Mouse (Mus musculus) C3H10T1/2 (cell line): ENCODE results near the gene Sgcb. TPM values are rescaled to one million over a fixed set of nuclear protein-coding genes. Genes with fewer than 3 reads are reported as not detected.

Experiments
- polyA plus RNA-seq, 2 experiments: library from polyadenylated mRNA; unstranded; fragments of >200 nt; fragmentation: generic; extraction: Trizol; gene quantifications; one replicate each; pipeline ENCODE4 v1.2.1; 2012; ENCODE audit warnings: missing spikeins in 2 of 2

The Sgcb gene
- polyA plus RNA-seq, result 10 to 100 TPM in 1 of 2 experiments, 1 to 10 TPM in 1; 1.9 to 15.5 TPM

DNA sequence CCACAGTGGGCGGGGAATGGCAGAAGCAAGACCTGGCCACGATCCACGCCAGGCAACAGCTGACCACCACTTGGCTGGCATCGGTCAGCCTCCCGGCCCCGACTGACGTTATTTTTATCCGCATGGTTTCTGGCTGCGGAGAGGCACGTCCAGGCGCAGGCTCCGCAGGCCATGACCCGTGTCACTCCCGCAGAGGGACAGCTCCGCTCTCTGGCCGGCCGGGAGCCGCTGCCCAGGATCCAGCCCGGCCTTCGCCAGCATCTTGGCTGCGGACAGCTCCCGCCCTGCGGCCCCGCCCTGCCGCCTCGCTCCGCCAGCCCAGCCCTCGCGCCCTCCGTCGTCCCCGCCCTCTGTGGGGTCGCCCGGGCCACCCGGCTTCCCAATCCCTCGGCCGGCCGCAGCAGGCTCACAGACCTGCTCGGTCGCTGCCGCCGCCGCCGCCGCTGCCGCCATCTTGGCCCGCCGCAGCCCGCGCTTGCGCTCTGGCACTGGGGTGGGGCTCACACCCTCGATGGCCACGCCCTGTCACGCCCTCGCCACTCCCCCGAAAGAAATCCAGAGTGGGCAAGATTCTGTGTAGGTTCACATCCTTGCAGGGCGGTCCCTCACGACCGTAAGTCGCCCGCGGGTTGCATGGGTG, at the start of gene Sgcb:
Sgcb (minus strand) TSS at position 530 of the 640 bp plus-strand sequence.

DNA sequence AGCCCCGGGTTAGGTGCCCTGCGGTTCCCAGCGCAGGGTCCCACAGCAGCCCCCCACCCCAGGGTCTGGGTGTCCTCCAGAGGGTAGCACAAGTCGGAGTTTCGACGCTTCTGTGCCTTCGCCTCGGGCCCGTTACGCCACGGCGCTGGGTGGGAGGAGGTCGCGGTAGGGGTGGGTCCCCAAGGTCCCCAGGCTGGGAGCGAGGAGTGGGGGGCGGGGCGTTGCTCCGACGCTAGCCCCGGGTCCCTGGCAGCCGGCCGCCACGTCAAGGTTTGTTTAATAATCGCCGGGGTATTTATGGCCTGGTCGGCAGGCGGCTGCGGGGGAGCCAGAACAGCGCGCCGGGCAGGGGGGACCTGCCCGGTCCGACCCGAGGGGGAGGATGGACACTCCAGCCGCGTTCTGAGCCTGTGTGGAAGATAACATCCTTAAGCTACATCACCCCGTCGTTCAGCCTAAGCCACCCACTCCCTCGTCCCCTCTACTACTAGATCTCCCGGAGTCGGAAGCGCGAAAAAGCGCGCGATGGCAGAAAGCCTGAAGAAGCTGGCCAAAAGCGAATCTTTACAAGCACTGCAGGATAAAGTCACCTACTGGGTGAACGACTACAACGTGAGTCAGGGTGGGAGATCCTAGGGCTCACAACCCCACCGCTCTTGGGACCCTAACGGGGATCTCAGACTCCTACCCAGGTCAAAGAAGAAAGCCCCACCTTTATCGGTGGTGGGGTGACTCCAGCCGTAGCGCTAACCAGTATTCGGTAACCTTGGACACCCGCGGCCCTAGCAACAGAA, 3.7 kb upstream of the Sgcb start, which contains the start of gene Spata18:
Spata18 (plus strand) TSS at position 319 of the 794 bp plus-strand sequence.

DNA sequence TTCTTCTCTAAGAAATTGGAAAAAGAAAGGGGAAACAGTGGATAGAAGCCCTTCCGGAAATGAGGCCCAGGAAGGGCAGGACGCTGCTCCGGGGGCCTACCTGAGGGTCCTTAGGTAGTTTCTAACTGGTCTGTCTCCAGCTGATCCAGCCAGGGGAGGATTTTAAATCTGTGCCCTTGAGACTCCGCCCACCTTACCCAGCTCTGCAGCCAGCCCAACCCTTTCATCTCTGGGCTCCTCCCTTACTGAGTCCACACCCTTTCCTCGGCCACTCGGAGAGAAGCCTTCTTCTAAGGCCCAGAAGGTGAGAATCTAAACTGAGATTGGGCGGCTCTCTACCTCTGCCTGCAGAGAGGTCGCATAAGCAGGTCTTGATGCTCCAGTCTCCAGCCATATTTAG, 15.3 kb downstream of the Sgcb start, which contains the start of gene Lrrc66:
Lrrc66 (minus strand) TSS at position 236 of the 400 bp plus-strand sequence.

Other genes starting within 250 kb of the Sgcb start
- gene Cwh43, start 241.7 kb downstream of the Sgcb start, polyA plus RNA-seq, result not detected
- 1 to 10 TPM in 1 of 2 experiments, under 1 TPM in 1; 0.22 to 2.9 TPM for gene Dcun1d4, start 166.8 kb downstream of the Sgcb start, polyA plus RNA-seq
- gene Lrrc66, start 15.3 kb downstream of the Sgcb start, polyA plus RNA-seq, result under 1 TPM; 0.01 to 0.06 TPM
- under 1 TPM in 1 of 2 experiments, not detected in 1; 0.02 TPM for gene Spata18, start 3.6 kb upstream of the Sgcb start, polyA plus RNA-seq